Mouse (Mus musculus) lung, postnatal 4 days (tissue): Measurements from ENCODE around the gene Gfod2.
A peak's percentile ranks its signal among the peaks of the same experiment; 100 is the strongest.

ENCODE experiments used
- DNase-seq, 2 experiments: peaks; one replicate each; pipeline ENCODE4 v3.0.0; 2021

The Gfod2 gene

DNA sequence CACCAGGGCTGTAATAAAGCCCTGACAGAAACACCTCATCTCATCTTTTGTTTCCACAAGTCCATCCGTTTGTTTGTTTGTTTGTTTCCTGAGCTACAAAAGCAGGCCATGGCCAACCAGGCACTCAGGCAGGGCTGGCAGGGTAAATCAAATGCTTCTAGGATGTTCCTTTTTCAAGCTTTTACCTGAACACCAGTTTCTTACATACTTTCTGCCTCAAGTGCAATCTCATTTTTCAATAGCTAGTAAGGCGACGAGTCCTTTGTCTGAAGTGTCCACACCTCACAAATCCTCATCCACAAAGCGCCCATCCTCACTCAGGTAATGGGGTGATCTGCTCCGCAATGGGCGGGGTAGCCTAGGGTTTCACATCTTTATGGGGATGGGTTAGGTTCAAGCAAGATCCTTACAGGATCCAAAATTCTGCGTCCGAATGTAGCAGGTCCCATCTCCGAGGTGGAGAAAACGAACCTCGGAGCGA lies 628 bp downstream of the Gfod2 start:
- no peak for DNase-seq

DNA sequence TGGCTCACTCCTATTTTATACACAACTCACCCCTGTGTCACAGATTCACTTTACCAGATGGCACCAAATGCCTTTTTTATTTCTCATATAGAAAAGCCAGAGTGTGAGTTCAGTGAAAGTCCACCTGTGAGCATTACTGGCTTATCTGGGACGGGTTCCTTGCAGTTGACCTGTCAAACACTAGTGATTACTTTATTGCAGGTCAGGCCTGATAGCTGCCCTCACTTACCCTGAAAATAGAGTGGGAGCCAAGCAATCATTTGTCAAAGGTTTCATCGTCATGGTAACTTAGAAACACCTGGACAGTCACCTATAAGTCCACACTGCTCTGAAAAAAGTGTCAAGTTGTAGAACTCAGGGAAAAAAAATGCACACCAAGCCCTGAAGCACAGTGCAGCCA lies 3.8 kb downstream of the Gfod2 start:
- DNase-seq, result no peak

DNA sequence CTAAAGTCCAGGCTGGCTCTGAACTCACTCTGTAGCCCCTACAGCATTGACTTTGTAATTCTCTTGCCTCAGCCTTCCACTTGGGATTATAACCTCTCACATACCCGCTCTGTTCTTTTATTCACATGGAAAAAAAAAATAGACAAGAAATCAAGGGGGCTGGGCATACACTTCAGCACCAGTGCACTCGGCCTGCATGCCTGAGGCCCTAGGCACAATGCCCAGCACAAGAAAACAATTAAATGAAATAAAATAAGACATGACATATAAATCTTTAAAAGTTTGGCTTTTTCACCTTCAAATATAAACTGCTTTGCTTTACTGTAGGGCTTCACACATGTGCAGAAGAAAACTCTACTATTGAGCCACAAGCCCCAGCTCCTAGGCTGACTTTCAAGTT lies 4.5 kb downstream of the Gfod2 start:
- DNase-seq, result no peak

DNA sequence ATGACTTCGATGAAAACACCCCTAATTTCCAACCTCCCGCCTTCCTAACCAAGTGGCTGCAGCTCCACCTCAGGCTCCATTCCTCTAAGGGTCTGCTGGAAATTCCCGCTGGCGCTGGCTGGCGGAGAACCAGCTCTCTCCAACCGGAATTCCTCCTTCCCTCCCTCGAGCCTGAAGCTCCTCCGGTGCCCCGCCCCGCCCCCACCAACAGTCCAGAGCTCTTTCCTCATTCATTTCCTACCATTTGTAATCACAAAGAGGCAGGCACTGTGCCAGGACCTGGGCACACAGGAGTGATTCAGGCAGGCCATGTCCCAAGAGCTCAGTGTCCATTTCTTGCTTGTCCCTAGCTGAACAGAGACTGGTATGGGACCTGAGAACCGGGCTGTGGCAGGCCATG lies 7.9 kb downstream of the Gfod2 start:
- peak; percentile 90 to 91 for DNase-seq

DNA sequence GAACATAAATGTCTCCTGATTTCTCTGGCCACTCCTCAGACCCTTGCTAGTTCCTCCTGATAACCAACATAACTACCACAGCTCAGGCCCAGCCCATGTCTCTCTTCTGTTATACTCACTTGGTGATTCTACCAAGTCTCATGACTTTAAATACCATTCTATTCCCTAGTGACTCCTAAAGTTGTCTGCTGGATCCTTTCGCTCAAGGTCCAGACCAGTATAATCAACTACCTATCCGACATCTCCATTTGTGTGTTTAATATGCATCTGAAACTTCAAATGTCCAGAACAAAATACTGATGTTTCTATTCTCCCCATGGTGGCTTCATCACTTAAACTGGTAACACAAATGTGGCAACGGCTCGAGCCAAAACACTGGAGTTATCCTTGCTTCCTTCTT lies 15.2 kb downstream of the Gfod2 start:
- no peak for DNase-seq

DNA sequence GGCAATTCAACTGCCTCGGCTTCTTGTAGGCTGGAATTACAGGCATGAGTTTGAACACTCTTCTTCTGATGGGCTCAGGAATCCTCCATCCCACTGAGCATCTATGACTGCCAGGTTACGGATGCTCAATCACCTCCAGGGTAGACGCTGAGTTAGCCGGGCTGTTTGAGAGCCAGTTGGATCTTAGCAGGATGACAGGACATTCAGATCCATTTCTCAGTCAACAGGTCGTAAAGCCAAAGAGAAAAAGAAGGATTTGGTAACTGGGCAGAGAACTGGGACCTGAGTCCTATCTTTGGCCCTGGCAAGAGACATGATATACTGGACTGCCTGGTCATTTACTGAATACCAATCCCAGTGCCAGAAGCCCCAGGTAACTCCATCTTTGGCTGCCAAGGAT lies 19.2 kb downstream of the Gfod2 start:
- DNase-seq, result no peak

DNA sequence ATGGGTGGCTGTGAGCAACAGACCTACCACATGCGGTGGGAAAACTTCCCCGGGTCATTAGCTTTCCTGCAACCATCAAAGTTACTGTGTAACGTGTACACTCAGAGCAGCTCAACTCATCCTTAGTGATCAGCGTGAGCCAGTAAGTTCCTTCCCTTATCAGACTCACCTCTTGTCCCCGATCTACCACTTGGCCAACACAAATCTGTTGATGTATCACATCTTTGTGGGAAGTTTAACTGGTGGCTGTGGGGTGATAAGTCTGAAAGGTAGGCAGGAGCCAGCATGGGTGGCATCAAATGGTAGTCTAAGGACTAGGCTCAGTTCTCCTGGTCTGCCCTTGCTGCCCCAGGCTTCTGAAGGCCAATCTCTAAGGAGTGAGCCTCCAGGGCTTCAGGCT lies 26.3 kb downstream of the Gfod2 start:
- DNase-seq, result no peak

DNA sequence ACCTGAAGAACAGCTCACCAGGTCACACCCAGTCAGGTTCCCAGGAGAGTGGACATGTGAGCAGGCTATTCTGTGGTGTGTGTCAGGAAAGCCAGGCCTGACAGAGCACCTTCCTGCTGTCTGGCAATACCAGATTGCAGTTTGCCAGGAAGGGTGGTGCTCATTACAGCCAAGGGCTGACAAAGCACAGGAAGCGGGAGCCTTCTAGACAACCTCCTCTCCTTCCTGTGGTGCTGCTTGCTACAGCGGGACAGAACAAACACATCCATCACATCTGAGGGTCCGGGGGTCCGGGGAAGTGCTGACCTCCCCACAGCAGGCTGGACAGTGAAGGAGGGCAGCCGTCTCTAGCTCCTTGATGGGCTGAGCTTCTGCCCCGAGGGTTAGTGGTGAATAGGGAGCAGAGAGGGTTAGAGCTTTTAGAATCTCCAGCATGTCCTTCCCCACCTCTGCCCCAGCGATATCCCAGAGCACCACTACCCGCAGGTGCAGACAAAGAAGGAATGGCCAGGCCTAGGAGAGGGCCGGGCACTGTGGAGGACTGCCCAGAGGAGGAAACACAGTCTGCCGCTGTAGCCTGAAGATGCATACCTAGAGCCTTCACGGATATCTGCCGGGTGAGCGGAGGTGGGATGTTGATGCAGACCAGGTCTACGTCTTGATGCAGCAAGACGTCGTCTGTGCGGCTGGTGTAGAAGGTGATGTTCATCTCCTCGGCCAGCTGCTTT lies 30.9 kb downstream of the Gfod2 start:
- DNase-seq, result peak; percentile 67 to 83

DNA sequence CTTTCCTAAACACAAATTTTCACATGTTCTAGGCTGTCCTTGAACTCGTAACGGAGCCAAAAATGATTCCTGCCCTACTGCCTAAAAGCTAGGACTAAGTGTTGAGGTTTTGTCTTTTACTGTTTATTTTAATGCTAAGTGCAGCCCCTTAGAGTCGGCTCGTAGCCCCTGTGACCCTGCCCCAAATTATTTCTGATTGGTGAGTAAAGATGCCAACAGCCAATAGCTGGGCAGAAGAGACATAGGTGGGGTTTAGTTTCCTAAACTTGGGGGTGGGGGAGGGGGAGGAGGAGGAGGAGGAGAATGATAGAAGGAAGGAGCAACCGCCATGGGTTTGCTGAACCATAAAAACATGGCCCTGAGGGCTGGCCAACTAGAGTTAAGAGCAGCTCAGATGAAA lies 32.7 kb downstream of the Gfod2 start:
- DNase-seq, result no peak

DNA sequence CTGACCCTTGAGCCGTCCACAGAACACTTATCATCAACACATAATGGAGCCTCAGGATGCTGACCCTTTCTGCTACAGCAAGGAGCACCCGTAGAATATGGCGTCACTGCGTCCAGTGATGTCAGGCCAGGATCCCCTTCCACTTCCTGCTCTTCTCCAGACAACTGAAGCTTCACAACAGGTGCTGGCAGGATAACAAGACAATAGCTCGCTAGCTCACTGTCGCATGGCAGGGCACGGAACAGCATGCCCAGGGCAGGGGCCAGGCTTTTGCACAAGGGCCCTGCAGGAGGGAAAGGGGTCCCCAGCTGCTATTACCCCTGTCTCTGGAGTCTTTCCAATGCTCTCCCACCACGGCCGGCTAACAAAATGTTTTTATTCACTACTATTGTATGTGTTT lies 35.6 kb downstream of the Gfod2 start:
- DNase-seq, result no peak

DNA sequence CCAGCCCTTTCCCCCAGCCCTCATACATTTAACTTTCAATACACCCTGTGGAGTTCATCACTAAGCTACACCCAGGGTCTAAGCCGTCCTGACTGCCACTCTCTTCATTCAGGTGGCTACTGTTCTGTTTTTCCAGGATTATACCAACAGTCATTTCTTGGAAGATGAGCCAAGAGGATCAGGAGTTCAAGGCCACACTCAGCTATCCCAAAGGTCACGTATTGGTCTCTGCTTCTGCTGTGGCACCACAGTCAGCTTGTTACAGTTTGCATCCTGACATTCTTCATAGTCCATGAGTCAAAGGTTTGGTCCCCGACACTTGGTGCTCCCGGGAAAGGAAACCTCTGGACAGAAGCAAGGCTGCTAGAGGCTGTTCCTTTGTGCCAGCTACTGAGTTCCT lies 38.8 kb downstream of the Gfod2 start:
- DNase-seq, result no peak

DNA sequence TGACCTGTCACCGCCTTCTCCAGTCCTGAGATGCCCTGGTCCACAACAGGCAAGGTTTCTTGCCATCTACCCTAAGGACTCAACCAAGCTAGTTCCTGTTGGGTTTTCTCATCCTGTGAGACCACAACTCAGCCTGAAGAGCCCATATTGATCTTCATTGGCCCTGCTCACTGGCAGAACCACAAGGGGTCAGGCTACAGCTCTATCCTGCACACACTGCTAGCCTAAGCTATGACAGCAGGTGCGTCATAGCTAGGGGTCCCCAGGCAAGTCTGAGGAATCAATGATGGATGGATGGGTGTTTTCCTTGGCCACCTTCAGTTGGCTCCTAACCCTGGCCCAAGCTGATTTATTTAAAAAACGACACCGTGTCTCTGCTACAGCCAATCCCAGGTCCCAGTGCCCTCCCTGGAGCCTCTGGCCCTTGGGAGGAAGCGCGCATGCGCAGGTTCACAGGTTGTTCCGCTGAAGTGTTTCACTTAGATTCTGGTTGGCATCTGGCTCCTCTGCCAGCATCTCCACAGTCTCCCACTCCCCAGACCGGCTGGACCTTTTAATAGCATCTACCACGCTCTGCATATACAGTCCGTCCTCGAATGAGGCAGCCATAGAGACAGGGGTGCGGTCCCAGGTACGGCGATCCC lies 42.0 kb downstream of the Gfod2 start:
- DNase-seq, result no peak

DNA sequence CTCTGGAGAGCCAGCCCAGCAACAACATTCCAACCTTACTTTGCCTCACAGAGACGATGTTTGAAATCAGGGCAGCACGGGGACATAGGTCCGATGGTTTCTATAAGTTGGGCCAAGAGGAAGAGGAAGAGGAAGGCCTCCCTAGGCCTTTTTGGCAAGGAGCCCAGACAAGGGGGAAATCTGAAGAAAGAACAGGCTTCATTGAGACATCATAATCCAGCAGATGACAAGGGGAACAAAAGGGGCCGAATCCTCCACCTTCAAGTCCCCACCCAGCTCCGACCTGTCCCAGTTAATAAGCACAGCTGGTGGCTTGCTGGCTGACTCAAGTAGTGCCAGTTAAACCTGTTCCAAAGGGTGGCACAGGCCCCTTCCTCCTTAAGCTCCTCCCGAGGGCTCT lies 43.4 kb downstream of the Gfod2 start:
- peak; percentile 36 to 38 for DNase-seq

DNA sequence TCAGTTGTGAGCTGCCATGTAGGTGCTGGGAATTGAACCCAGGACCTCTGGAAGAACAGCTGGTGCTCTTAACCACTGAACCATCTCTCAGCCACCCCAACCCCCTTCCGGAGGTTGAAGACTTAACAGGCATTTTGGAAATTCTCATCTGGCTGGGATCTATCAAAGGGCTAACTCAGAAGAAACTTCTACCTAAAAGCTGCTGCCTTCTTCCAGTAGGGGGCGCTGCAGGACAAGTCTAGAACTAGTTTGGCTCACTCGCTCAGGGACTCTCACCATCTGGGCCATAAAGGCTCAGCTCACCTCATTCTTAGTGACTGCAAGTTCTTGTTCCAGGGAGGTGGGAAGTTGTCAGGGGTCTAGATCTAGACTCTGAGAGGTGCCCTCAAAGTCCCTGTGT lies 44.3 kb downstream of the Gfod2 start:
- peak; percentile 76 to 91 for DNase-seq

DNA sequence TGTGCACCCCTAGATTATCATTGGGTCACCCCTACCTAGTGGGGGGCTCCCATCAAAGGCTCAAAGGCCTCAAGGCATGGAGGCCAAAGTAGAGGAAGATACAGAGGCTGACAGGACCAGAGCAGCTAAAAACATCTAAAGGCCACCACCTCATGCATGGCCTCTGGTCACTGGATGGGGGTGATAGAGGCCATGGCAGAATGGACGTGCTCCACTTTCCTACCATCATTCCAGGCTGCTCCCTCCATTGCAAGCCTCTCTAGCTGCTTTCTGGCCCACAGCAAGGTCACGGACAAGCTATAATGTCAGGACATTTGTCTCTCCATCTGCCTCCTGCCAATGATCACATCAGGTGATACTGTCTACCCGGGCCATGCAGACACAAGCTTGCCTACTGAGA lies 46.2 kb downstream of the Gfod2 start:
- no peak for DNase-seq

DNA sequence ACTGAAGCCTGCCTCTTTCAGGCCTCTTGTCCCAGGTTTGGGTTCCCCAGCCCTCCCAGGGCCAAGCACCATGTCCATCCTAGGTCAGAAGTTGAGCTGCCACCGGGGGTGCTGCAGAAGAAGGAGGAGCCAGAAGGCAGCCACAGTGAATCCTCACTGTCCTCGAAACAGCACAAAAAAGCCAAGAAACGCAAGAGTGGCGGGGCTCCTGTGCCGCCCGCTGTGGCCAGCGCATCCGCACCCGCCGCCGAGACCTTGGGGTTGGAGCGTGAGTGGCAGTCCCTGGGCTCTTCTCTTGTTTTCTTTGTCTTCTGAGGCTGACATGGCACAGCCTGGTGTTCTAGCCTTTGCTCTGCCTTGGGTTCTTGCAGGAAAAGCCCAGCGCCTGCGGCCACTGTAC lies 49.1 kb downstream of the Gfod2 start:
- DNase-seq, result peak in 1 of 2 experiments; percentile 3

DNA sequence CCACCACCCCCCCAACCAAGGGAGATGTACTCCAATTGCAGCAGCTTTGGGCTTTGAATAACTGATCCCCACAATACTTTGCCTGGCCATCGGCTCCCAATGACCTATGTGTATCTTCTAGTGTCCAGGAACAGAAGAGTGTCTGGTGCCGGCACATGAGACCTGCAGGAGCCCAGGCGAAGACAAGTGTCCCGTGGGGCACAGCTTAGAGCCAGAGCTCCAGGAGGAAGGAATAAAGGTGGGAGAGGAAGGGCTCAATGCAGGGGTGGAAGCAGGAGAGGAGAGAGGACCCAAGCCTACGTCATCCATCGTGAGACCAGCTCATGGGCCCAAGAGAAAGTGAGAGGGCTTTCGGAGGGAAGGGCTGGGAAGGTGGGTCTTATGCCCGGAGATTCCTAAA lies 49.8 kb downstream of the Gfod2 start:
- DNase-seq, result no peak

DNA sequence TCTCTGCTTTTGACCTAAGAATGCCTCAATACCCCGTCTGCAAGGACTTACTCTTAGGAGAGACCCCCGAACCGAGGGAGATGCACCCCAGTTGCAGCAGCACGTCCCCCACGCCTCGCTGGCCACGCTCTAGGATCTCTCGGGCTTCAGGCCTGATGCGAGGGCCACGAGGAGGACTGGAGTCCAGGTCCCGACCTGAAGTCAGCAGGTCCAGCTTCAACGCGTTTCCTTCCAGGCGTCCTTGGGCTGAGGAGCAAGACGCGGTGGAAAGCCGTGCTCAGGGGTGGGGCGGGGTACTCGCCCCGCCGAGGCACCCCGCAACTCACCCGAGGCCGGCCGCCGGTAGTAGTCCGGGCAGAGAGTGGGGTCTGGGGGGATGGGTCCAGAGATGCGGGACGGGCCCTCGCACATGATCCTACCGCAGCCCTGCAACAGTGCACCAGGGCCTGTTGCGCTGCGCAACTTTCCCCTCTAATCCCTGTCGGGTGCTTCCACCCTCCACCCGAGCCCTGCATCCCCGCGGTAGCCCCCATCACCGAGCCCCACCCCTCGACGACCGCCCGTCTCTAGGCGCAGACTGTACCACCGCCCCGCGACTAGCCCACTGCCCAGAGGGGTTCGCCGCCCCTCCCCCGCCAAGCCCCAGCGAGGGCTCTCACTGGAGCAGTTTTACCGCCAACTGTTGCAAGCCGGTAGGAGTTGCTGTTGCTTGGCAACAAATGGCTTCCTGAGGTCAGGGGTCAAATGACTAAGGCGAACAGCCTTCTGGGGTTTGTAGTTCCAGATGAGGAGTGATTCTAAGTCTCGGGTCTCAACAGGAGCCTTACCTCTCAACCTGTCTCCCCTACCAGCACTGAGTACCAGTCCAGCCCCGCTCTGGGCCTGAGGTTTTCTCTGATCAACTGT lies 50.7 kb downstream of the Gfod2 start, which contains the start of the genes 4933405L10Rik and Enkd1:
4933405L10Rik (plus strand) TSS at position 158 of the 906 bp plus-strand sequence.
Enkd1 (minus strand) TSS at position 713 of the 906 bp plus-strand sequence.
- DNase-seq, result peak; percentile 85 to 90

DNA sequence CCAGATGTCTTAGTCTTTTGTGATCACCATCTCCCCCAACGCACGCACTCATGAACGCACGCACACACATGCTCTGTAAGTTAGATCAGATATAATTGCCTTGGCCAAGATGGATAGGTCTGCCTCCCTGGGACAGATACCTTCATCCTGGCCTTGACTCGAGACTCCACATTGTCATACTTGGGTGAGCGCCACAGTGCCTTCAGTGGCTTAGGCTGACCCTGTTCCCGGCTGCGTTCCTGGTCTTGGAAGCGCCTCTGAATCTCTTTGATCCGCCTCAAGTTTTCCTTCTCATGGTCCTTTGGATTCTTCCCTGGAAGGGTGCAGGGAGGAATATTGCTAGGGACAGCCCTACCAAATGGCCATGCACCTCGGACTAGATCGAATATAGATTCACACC lies 52.0 kb downstream of the Gfod2 start:
- no peak for DNase-seq

DNA sequence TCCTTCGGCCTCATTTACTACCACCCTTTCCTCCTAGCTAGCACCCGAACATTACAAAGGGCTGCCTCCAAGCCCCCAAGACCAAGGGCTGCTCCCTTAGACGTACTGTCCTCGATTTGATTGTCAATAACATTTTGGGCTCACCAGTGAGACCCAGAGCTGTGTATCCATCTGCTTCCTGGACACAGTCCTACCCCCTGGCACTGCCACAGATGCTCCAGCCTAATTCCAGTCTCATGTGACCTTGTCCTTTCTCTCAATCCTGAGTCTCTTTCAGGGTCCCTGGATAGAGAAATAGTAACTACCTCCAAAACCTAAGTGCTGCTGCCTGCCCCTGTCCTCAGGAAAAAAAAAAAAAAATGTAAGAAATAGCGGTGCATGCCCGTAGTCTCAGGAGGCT lies 53.5 kb downstream of the Gfod2 start:
- no peak for DNase-seq

DNA sequence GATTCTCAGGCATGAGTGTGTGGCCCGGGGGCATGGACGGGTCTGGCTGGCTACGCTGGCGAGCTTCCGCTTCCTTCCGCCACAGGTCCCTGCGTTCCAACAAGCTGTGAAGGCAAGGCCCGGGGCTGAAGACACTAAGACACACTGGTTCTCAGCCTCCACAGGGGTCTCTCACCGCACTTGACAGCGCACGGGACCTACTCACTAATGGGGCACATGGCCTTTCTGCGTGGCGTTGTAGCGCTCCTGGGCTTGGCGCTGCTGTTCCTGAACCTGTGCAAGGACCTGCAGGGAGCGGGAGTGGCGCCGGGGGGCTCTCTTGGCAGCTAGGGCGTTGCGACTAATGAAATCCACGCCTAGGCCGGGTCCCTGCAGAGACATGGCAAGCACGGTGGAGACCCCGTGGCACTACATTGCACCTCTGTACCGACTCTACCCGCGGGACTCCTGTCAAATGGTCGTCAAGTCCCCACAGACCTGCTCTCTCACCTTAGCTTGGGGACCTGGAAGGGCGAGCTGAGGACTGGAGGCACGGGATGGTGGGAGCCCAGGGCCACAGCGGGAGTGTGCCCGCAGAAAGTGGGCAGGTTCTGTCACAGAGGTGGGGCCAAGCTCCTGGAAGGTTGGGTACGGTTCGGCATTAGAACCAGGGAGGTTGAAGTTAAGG lies 54.2 kb downstream of the Gfod2 start:
- no peak for DNase-seq

DNA sequence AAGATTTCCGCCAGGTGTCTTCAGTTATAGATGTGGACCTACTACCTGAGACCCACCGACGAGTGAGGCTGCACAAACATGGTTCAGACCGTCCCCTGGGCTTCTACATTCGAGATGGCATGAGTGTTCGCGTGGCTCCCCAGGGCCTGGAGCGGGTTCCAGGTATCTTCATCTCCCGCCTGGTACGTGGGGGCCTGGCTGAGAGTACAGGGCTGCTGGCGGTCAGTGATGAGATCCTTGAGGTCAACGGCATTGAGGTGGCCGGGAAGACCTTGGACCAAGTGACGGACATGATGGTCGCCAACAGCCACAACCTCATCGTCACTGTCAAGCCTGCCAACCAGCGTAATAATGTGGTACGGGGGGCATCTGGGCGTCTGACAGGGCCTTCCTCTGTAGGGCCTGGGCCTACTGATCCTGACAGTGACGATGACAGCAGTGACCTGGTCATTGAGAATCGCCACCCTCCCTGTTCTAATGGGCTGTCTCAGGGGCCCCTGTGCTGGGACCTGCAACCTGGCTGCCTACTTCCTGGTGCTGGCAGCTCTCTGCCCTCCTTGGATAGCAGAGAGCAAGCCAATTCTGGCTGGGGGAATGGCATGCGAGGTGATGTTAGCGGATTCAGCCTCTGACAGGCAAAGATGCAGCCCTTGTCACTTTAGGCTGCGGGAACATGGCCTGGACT lies 55.6 kb downstream of the Gfod2 start:
- no peak for DNase-seq
